Mouse (Mus musculus): ENCODE measurements at regions not wholly inside any gene's neighbourhood (a gene's known extent, or its start where the extent isn't known, plus 50 kb on each side); places are given as distances from the start of the nearest gene placed in this dataset.

GRCm38 (mm10) chr11:18581078-18581800, 437.5 kb downstream of the Meis1 start:
- DNase-seq (ENCODE audit: low read depth), result no peak

- no peak for DNase-seq (ENCODE audit: low read depth)
These were observed 447.1 kb downstream of the Meis1 start for GRCm38 (mm10) chr11:18571557-18572209.

- DNase-seq (ENCODE audit: low read depth), result no peak
These were observed 455.8 kb downstream of the Meis1 start for GRCm38 (mm10) chr11:18563011-18563410.

- DNase-seq (ENCODE audit: low read depth), result no peak
These were observed 460.1 kb downstream of the Meis1 start for GRCm38 (mm10) chr11:18558665-18559064.

- no peak for DNase-seq (ENCODE audit: low read depth)
These were observed 483.3 kb downstream of the Meis1 start for GRCm38 (mm10) chr11:18535592-18535857.

- DNase-seq (ENCODE audit: low read depth), result no peak
These were observed 483.8 kb downstream of the Meis1 start for GRCm38 (mm10) chr11:18534807-18535591.

- peak; percentile 1 for DNase-seq (ENCODE audit: low read depth)
These were observed 487.3 kb downstream of the Meis1 start for GRCm38 (mm10) chr11:18531264-18532110.

- no peak for DNase-seq (ENCODE audit: low read depth)
These were observed 490.2 kb downstream of the Meis1 start for GRCm38 (mm10) chr11:18528568-18528967.

- no peak for DNase-seq (ENCODE audit: low read depth)
These were observed 523.6 kb downstream of the Meis1 start for GRCm38 (mm10) chr11:18495108-18495757.

- DNase-seq (ENCODE audit: low read depth), result no peak
These were observed 524.8 kb downstream of the Meis1 start for GRCm38 (mm10) chr11:18493981-18494380.

GRCm38 (mm10) chr11:18493086-18493485, 525.7 kb downstream of the Meis1 start:
- no peak for DNase-seq (ENCODE audit: low read depth)

GRCm38 (mm10) chr11:18489517-18490256, 529.1 kb downstream of the Meis1 start:
- DNase-seq (ENCODE audit: low read depth), result no peak

GRCm38 (mm10) chr11:18478841-18479240, 525.2 kb upstream of the Etaa1 start:
- DNase-seq (ENCODE audit: low read depth), result no peak

GRCm38 (mm10) chr11:18451271-18451670, 497.6 kb upstream of the Etaa1 start:
- DNase-seq (ENCODE audit: low read depth), result no peak

- DNase-seq (ENCODE audit: low read depth), result no peak
These were observed 495.2 kb upstream of the Etaa1 start for GRCm38 (mm10) chr11:18448879-18449278.

- no peak for DNase-seq (ENCODE audit: low read depth)
These were observed 490.9 kb upstream of the Etaa1 start for GRCm38 (mm10) chr11:18444600-18444999.

GRCm38 (mm10) chr11:18444101-18444500, 490.4 kb upstream of the Etaa1 start:
- DNase-seq (ENCODE audit: low read depth), result no peak

GRCm38 (mm10) chr11:18443156-18443555, 489.5 kb upstream of the Etaa1 start:
- no peak for DNase-seq (ENCODE audit: low read depth)

GRCm38 (mm10) chr11:18437834-18438611, 484.3 kb upstream of the Etaa1 start:
- DNase-seq (ENCODE audit: low read depth), result no peak

GRCm38 (mm10) chr11:18421076-18421475, 467.4 kb upstream of the Etaa1 start:
- no peak for DNase-seq (ENCODE audit: low read depth)

All from 416B (cell line).